Mouse (Mus musculus) heart, postnatal 0 days (tissue): ENCODE measurements around the gene Fosl1. TPM values are rescaled to one million over a fixed set of nuclear protein-coding genes. Genes with fewer than 3 reads are reported as not detected.

ENCODE experiments used
- ATAC-seq: fragments of 200-750 bp; cut with Nextera tagmentation; 2 replicates; pipeline ENCODE4 v1.8.0; 2017; ENCODE audit warnings: low read depth, moderate number of reproducible peaks, moderate library complexity; ENCODE audit not compliant: insufficient read depth
- DNase-seq: peaks from one replicate; pipeline ENCODE4 v3.0.0-alpha.2; 2016; ENCODE audit warnings: low spot score
- H3K27ac ChIP-seq: fragments of 300-500 bp; sonication (generic); 2 replicates; pipeline ENCODE4 v1.5.1; 2014; ENCODE audit warnings: low read depth, mild to moderate bottlenecking
- H3K27me3 ChIP-seq: fragments of 300-500 bp; sonication (generic); 2 replicates; pipeline ENCODE4 v1.6.1; 2014; ENCODE audit warnings: low read length, mixed read lengths; ENCODE audit not compliant: control insufficient read depth, insufficient read depth
- H3K36me3 ChIP-seq: fragments of 300-500 bp; sonication (generic); replicated peaks from 2 replicates; pipeline ENCODE4 v1.6.1; 2014; ENCODE audit warnings: low read length, mixed read lengths; ENCODE audit not compliant: control insufficient read depth, insufficient read depth
- H3K4me1 ChIP-seq: fragments of 300-500 bp; sonication (generic); 2 replicates; pipeline ENCODE4 v1.6.1; 2014; ENCODE audit warnings: antibody characterized with exemption; ENCODE audit not compliant: control insufficient read depth, insufficient read depth
- H3K4me2 ChIP-seq: fragments of 300-500 bp; sonication (generic); 2 replicates; pipeline ENCODE4 v1.6.1; 2014; ENCODE audit warnings: low read depth, mild to moderate bottlenecking, low read length, moderate library complexity
- H3K4me3 ChIP-seq: fragments of 300-500 bp; sonication (generic); 2 replicates; pipeline ENCODE4 v1.5.1; 2014; ENCODE audit warnings: low read depth, low read length
- H3K9ac ChIP-seq: fragments of 300-500 bp; sonication (generic); replicated peaks from 2 replicates; pipeline ENCODE4 v1.6.1; 2014; ENCODE audit warnings: low read depth, low read length, mixed read lengths
- H3K9me3 ChIP-seq: fragments of 300-500 bp; sonication (generic); replicated peaks from 2 replicates; pipeline ENCODE4 v1.6.1; 2016; ENCODE audit warnings: low read length; ENCODE audit not compliant: control insufficient read depth
- CTCF ChIP-seq: IDR thresholded peaks from 2 replicates; pipeline ENCODE4 v1.5.1; 2016; ENCODE audit warnings: antibody characterized with exemption, control low read depth, low read depth
- EP300 ChIP-seq: IDR thresholded peaks from 2 replicates; pipeline ENCODE4 v1.6.1; 2016; ENCODE audit warnings: antibody characterized with exemption, low read depth
- WGBS: fragments of 180-500 bp; shearing (Covaris S2); extraction: QIAGEN DNeasy Blood & Tissue Kit; methylation state at CpG from one replicate; pipeline ENCODE4 v1.1.7; 2014; 5-methylcytosine and 5-hydroxymethylcytosine counted together
- polyA plus RNA-seq: library from polyadenylated mRNA; unstranded; fragments of >200 nt; fragmentation: Nextera tagmentation; extraction: Ambion mirVana; gene quantifications from 2 replicates; pipeline ENCODE4 v1.2.1, GENCODE M21; 2015
- total RNA-seq: library from RNA; depleted of rRNA; stranded (reverse); fragments of >200 nt; gene quantifications from 2 replicates; pipeline ENCODE4 v1.2.3, GENCODE M21; 2014; ENCODE audit warnings: low replicate concordance

The Fosl1 gene
- total and polyA plus RNA-seq, 2 experiments from 2014 or later = 0.12 TPM; not detected in 1

DNA sequence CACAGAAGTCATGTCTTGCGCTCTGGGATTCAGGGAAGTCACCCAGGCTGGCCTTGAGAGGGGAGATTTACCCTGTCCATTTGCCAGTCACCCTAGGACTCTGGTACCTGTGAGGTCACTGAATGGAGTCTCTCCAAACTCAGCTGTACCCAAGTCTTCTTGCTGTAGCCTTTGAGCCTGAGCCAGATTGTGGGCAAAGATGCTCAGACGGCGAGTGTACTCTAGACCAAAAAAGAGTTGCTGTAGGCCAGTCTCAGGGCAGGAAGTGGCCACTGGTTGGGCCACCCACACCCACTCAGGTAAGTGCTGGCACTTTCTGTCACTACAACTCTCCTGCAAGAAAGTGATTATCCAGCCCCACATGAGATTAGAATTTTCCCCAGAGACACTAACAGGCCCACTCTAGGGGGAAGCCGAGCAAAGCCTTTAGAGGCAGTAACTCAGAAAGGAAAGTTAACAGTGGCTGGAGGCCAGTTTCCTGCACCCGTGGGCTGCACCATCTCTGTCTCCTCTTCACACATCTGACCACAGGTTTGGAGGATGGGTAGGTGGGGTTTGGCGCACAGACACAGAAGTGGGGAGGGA lies 19.7 kb downstream of the Fosl1 start:
- no peak for TF ChIP-seq CTCF
- no peak for TF ChIP-seq EP300
- Histone ChIP-seq H3K27me3 (no peaks in the 10 kb centered on the region), H3K27ac (no peak overlapping the region), H3K9ac (no peak overlapping the region), H3K4me3 (no peak overlapping the region), H3K4me1 (no peaks in the 10 kb centered on the region; the same call in 1 of the 2 replicates), H3K9me3 (no peaks in the 10 kb centered on the region), H3K4me2 (no peak overlapping the region), H3K36me3 (peaks cover 48% of the 10 kb centered on the region)
- no peak for ATAC-seq
- 83% methylated on average over 6 of the region's 6 CpGs for WGBS
- no peak for DNase-seq

DNA sequence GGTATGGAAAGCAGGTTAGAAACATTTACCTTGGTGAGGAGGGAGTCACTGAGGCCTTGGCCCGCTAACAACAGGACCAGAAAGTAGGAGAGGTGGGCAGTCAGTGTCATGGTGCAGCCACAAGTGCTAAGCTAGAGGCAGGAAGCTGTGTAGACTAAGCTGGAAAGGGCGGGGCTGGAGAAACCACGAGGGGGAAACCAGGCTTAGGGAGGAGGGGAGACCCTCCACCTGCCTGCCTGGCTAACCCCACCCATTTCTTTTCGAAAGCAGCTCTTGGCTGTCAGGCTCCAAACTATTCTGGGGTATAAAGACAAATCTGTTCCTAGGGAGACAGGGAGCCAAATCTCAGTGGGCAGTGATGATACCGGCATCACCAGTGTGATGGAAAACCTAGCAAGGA lies 21.0 kb downstream of the Fosl1 start, which contains the start of gene Ctsw:
TSS of gene Ctsw (minus strand) at position 134 of the 400 bp plus-strand sequence.
- Histone ChIP-seq H3K27ac (no peak within 1 kb of the TSS), H3K4me1 (no peaks in the 10 kb centered on the region; the same call in 1 of the 2 replicates), H3K4me2 (no peak within 1 kb of the TSS), H3K9ac (no peak within 1 kb of the TSS), H3K4me3 (no peak within 1 kb of the TSS), H3K9me3 (no peaks in the 10 kb centered on the region), H3K36me3 (peaks cover 36% of the 10 kb centered on the region), H3K27me3 (no peaks in the 10 kb centered on the region)
- WGBS = 50% methylated on average over 5 of the region's 5 CpGs
- ATAC-seq (no peak), DNase-seq (no peak)
- TF ChIP-seq CTCF = no peak
- TF ChIP-seq EP300 = no peak

DNA sequence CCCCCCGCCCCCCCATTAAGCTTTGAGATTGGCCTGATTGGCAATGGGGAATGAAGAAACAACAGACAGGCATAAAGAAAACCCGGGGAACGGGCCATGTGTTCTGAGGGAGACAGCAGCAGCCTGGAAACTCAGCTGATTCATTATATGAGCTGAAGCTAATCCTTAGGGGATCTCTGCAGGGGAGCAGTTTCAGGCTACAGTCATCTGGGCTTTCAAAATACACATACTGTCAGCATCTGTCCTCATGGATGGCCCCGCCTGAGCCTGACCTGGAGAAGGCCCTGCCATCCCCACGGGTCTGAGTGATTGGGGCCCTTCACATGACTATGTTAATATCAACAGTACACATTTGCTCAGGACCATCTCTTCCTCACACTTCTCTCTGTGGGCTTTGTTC lies 24.5 kb downstream of the Fosl1 start:
- peaks cover 13% of the 10 kb centered on the region for H3K36me3 ChIP-seq
- DNase-seq = no peak
- no peak for TF ChIP-seq CTCF
- no peak for TF ChIP-seq EP300
- no peaks in the 10 kb centered on the region for H3K9me3 ChIP-seq
- WGBS = 46% methylated on average over 5 of the region's 5 CpGs
- H3K4me1 ChIP-seq = no peaks in the 10 kb centered on the region
- H3K27ac ChIP-seq = no peak overlapping the region
- H3K4me3 ChIP-seq = no peak overlapping the region
- no peak for ATAC-seq
- H3K27me3 ChIP-seq = no peaks in the 10 kb centered on the region
- H3K9ac ChIP-seq = no peak overlapping the region
- H3K4me2 ChIP-seq = no peak overlapping the region

DNA sequence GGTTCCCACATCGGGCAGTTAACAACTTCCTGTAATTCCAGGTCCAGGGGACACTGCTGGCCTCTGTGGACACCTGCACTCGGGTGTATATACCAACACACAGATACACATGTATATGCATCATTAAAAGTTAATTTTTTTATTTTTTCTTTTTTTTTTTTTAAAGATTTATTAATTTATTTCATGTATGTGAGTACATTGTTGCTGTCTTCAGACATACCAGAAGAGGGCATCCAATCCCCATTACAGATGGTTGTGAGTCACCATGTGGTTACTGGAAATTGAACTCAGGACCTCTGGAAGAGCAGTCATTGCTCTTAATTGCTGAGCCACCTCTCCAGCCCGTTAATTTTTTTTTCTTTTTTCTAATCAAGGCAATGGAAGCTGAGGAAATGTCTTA lies 25.5 kb downstream of the Fosl1 start:
- TF ChIP-seq EP300 (no peak), CTCF (no peak)
- no peak overlapping the region for H3K9ac ChIP-seq
- H3K4me2 ChIP-seq = no peak overlapping the region
- H3K4me1 ChIP-seq = no peaks in the 10 kb centered on the region
- no peak for ATAC-seq
- 80% methylated on average over 3 of the region's 3 CpGs for WGBS
- H3K4me3 ChIP-seq = no peak overlapping the region
- no peaks in the 10 kb centered on the region for H3K9me3 ChIP-seq
- H3K27me3 ChIP-seq = no peaks in the 10 kb centered on the region
- peaks cover 7% of the 10 kb centered on the region for H3K36me3 ChIP-seq
- no peak overlapping the region for H3K27ac ChIP-seq
- DNase-seq = no peak

DNA sequence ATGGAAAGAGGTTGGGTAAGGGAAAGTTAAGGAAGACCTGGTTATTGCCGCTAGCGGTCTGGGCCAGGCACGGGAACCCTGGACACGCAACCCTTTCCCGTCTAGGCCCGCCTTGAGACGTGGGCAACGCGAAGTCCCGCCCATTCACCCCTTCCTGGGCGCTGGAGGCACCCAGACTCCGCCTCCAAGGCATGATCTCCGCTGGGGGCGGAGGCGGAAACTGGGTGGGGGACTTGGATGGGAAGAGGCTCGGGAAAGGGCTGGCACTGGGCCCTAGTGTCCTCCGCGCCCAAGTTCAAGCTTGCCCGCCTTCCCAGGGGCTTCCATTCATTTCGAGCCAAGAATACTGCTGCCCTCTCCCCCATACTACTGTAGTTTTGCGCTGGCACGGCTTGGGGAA lies 26.4 kb downstream of the Fosl1 start, which contains the start of gene Efemp2:
TSS of gene Efemp2 (plus strand) at position 235 of the 400 bp plus-strand sequence.
- under 1% methylated on average over 22 of the region's 22 CpGs for WGBS
- H3K9ac ChIP-seq = peak within 1 kb of the TSS; percentile 82
- peak within 1 kb of the TSS; percentile 68 for H3K27ac ChIP-seq
- H3K4me1 ChIP-seq = no peaks in the 10 kb centered on the region
- DNase-seq (peak; percentile 65), ATAC-seq (peak; percentile 86)
- peak within 1 kb of the TSS; percentile 98 for H3K4me2 ChIP-seq
- H3K27me3 ChIP-seq = no peaks in the 10 kb centered on the region
- peaks cover 7% of the 10 kb centered on the region for H3K36me3 ChIP-seq
- peak within 1 kb of the TSS; percentile 64 for H3K4me3 ChIP-seq
- TF ChIP-seq CTCF (no peak), EP300 (peak; percentile 38; the same call in 1 of the 2 replicates)
- no peaks in the 10 kb centered on the region for H3K9me3 ChIP-seq
